Mouse (Mus musculus) forelimb bud, embryonic 11.5 days (tissue): ENCODE measurements around the gene Vmn2r112.
"Not testable (repeated sequence)": the region's sequence is repeated elsewhere in the genome, so short reads cannot be mapped to it uniquely, and the experiment has no call there.

Source experiments
- DNase-seq: peaks from one replicate; pipeline ENCODE4 v3.0.0-alpha.2; 2012; ENCODE audit warnings: low read depth, low spot score

Gene Vmn2r112

GRCm38 (mm10) chr17:22600651-22601050, at the start of gene Vmn2r112:
Gene Vmn2r112 (plus strand): TSS chr17:22600951.
- not testable (repeated sequence) for DNase-seq

DNA sequence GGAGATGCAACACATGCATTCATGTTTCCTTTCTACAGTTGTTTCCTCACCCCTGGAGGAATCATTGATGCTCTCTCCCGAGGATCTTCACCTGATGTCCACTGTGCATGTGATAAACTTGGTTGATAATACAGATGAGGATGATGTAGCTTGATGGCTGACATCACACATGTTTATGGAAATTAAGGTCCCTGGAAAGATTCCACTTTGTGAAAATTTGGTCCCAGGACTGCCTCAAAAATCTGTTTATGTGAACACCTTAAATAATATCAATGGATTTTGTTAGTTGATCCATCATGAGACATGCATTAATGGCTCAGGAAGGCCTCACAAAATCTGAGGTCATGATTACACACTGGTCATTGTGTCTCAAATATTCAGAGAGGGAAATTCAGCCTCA, 27.4 kb upstream of the Vmn2r112 start, which contains the start of gene Vmn2r111:
Vmn2r111 (minus strand) TSS at position 101 of the 400 bp plus-strand sequence.
- not testable (repeated sequence) for DNase-seq

DNA sequence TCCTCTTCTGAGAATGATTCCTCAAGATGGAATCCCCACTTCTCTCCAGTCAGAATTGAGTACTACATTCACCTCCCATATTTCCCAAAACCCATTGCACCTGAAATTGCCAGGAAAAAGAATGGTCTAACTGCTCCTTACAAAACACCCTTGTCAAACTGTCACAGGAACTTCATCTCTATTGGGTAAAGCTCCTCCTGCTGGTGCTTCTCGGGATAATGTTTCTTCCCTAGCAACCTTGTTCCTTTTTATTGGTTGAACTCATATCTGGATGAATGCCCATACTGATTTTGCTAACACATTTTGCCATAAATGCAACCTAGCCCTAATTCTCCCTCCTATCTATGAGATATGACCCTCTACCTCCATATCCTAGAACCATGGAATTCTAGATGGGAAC, 29.9 kb downstream of the Vmn2r112 start:
- DNase-seq = no peak
